Mouse (Mus musculus) lung, embryonic 14.5 days (tissue): Measurements from ENCODE around the gene Naxe. TPM values are rescaled to one million over a fixed set of nuclear protein-coding genes. Genes with fewer than 3 reads are reported as not detected.

ENCODE experiments used
- ATAC-seq: fragments of 200-750 bp; cut with Nextera tagmentation; 2 replicates; pipeline ENCODE4 v1.8.0; 2017; ENCODE audit warnings: mild to moderate bottlenecking, moderate TSS enrichment, moderate library complexity; ENCODE audit not compliant: insufficient read depth
- DNase-seq: peaks from one replicate; pipeline ENCODE4 v3.0.0-alpha.2; 2015
- H3K27ac ChIP-seq: fragments of 300-500 bp; sonication (generic); 2 replicates; pipeline ENCODE4 v1.5.1; 2014; ENCODE audit warnings: low read depth, mild to moderate bottlenecking, moderate library complexity
- H3K27me3 ChIP-seq: fragments of 300-500 bp; sonication (generic); 2 replicates; pipeline ENCODE4 v1.6.1; 2014; ENCODE audit warnings: low read length, control low read depth; ENCODE audit not compliant: insufficient read depth
- H3K36me3 ChIP-seq: fragments of 300-500 bp; sonication (generic); 2 replicates; pipeline ENCODE4 v1.6.1; 2014; ENCODE audit warnings: control low read depth; ENCODE audit not compliant: insufficient read depth
- H3K4me1 ChIP-seq: fragments of 300-500 bp; sonication (generic); 2 replicates; pipeline ENCODE4 v1.6.1; 2014; ENCODE audit warnings: antibody characterized with exemption, control low read depth; ENCODE audit not compliant: insufficient read depth
- H3K4me2 ChIP-seq: fragments of 300-500 bp; sonication (generic); 2 replicates; pipeline ENCODE4 v1.6.1; 2014; ENCODE audit warnings: mild to moderate bottlenecking
- H3K4me3 ChIP-seq: fragments of 300-500 bp; sonication (generic); 2 replicates; pipeline ENCODE4 v1.5.1; 2014; ENCODE audit warnings: low read depth, low read length
- H3K9ac ChIP-seq: fragments of 300-500 bp; sonication (generic); 2 replicates; pipeline ENCODE4 v1.6.1; 2014
- H3K9me3 ChIP-seq: fragments of 300-500 bp; sonication (generic); 2 replicates; pipeline ENCODE4 v1.6.1; 2016; ENCODE audit warnings: low read depth, low read length, control low read depth
- CTCF ChIP-seq: IDR thresholded peaks from 2 replicates; pipeline ENCODE4 v1.5.1; 2016; ENCODE audit warnings: antibody characterized with exemption, low read depth
- WGBS: fragments of 180-500 bp; shearing (Covaris S2); extraction: QIAGEN DNeasy Blood & Tissue Kit; methylation state at CpG from one replicate; pipeline ENCODE4 v1.1.7; 2014; 5-methylcytosine and 5-hydroxymethylcytosine counted together
- polyA plus RNA-seq: library from polyadenylated mRNA; unstranded; fragments of >200 nt; fragmentation: Nextera tagmentation; extraction: Ambion mirVana; gene quantifications from 2 replicates; pipeline ENCODE4 v1.2.1, GENCODE M21; 2014

Gene Naxe
- polyA plus RNA-seq, 1 experiment from 2014 or later: 192 TPM

DNA sequence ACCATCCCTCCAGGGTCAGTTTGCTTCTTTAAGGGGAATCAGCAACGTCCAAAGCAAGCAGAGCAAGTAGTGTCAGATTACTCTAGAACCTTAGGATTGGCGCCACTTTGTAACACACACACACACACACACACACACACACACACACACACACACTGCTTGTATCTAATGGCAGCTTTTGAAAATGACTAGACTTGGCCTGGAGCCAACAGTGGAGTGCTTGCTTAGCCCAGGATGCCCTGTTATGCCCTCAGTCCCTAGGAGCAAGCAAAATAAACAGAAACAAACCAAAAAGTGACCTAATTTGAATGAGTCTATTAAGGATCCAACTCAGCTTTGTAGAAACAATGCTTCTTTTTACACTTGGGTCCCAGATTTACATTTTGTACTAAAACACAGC, 10.1 kb upstream of the Naxe start:
- Histone ChIP-seq H3K27ac (no peak overlapping the region), H3K9ac (no peak overlapping the region), H3K4me3 (no peak overlapping the region), H3K27me3 (no peaks in the 10 kb centered on the region), H3K4me2 (no peak overlapping the region), H3K36me3 (no peaks in the 10 kb centered on the region), H3K4me1 (no peaks in the 10 kb centered on the region), H3K9me3 (no peaks in the 10 kb centered on the region)
- ATAC-seq (peak; percentile 52; the same call in 1 of the 2 replicates), DNase-seq (peak; percentile 71)
- no peak for TF ChIP-seq CTCF
- 9% methylated on average over 2 of the region's 2 CpGs for WGBS

DNA sequence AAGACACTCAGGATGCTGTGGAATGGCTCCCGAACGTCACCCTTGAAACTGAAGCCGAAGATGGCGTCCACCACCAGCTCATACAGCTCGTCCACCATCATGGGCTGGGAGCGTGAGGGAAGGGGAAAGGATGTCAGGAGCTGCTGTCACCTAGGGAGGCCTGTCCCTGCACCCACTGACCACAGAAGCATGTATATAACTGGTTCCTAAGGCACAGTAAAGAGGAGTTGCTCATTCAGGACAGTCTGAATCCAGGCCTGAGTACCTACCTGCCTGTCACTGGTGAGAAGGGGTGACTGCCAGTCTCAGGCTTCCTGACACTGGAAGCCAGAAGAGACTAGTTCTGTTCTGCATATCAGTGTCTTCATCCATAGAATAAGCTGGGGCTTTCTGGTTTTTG, 1.3 kb downstream of the Naxe start:
- 75% methylated on average over 6 of the region's 6 CpGs for WGBS
- no peaks in the 10 kb centered on the region for H3K4me1 ChIP-seq
- peak overlapping the region; percentile 87; the same call in 1 of the 2 replicates for H3K4me3 ChIP-seq
- H3K27me3 ChIP-seq: no peaks in the 10 kb centered on the region
- H3K36me3 ChIP-seq: peaks cover 34% of the 10 kb centered on the region
- DNase-seq: no peak
- peak overlapping the region; percentile 89 for H3K4me2 ChIP-seq
- no peak for ATAC-seq
- H3K9ac ChIP-seq: peak overlapping the region; percentile 88
- no peaks in the 10 kb centered on the region for H3K9me3 ChIP-seq
- no peak overlapping the region for H3K27ac ChIP-seq
- no peak for TF ChIP-seq CTCF

DNA sequence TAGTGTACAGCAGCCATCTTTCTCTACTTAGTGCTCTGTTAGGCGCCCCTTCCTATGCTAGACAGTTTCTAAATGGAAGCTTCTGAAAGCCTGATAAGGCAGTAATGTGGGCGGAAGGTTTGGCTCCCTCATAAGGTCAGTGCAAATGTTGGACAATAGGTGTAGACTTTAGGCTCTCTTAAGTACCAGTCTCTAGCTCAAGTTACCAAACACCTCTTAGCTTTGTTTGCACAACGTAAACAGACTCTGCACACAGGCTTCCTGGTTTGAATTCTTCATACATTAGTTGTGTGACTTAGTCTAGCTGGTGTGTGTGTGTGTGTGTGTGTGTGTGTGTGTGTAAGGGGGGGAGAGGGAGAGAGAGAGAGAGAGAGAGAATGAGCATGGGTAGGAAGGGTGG, 8.8 kb downstream of the Naxe start:
- H3K27me3 ChIP-seq: no peaks in the 10 kb centered on the region
- 26% methylated on average over 3 of the region's 3 CpGs for WGBS
- peaks cover 26% of the 10 kb centered on the region for H3K36me3 ChIP-seq
- H3K4me1 ChIP-seq: no peaks in the 10 kb centered on the region
- no peak overlapping the region for H3K4me3 ChIP-seq
- TF ChIP-seq CTCF: no peak
- no peaks in the 10 kb centered on the region for H3K9me3 ChIP-seq
- ATAC-seq: peak; percentile 78; the same call in 1 of the 2 replicates
- no peak overlapping the region for H3K27ac ChIP-seq
- no peak overlapping the region for H3K4me2 ChIP-seq
- H3K9ac ChIP-seq: no peak overlapping the region
- DNase-seq: peak; percentile 38

GRCm38 (mm10) chr3:88042661-88043421, 15.5 kb downstream of the Naxe start, which contains the start of gene Gpatch4:
Gene Gpatch4 (plus strand): TSS chr3:88043108.
- peak; percentile 100 for DNase-seq
- peak within 1 kb of the TSS; percentile 80 for H3K4me2 ChIP-seq
- H3K4me3 ChIP-seq: peak within 1 kb of the TSS; percentile 82
- whole genome bisulfite sequencing: 7% methylated on average over 36 of the region's 36 CpGs
- no peaks in the 10 kb centered on the region for H3K4me1 ChIP-seq
- H3K27me3 ChIP-seq: peaks cover 2% of the 10 kb centered on the region; the same call in 1 of the 2 replicates
- H3K9me3 ChIP-seq: no peaks in the 10 kb centered on the region
- H3K36me3 ChIP-seq: 0 out of 2 replicates have a peak, but pooled peaks cover 2% of the 10 kb centered on the region
- TF ChIP-seq CTCF: no peak
- peak within 1 kb of the TSS; percentile 59 for H3K9ac ChIP-seq
- no peak within 1 kb of the TSS; the same call in 1 of the 2 replicates for H3K27ac ChIP-seq
- ATAC-seq: peak; percentile 97

- H3K4me3 ChIP-seq: no peak overlapping the region
- 48% methylated on average over 1 of the region's 1 CpGs for WGBS
- peaks cover 11% of the 10 kb centered on the region for H3K27me3 ChIP-seq
- ATAC-seq (no peak), DNase-seq (no peak)
- TF ChIP-seq CTCF: no peak
- 0 out of 2 replicates have a peak, but pooled peaks cover 3% of the 10 kb centered on the region for H3K4me1 ChIP-seq
- H3K9ac ChIP-seq: no peak overlapping the region
- no peaks in the 10 kb centered on the region for H3K9me3 ChIP-seq
- no peak overlapping the region for H3K4me2 ChIP-seq
- no peak overlapping the region for H3K27ac ChIP-seq
- H3K36me3 ChIP-seq: no peaks in the 10 kb centered on the region
These were observed 22.6 kb downstream of the Naxe start for GRCm38 (mm10) chr3:88035561-88036293.

GRCm38 (mm10) chr3:88033506-88033905, 24.8 kb downstream of the Naxe start:
- peaks cover 12% of the 10 kb centered on the region for H3K27me3 ChIP-seq
- H3K27ac ChIP-seq: no peak overlapping the region
- DNase-seq (no peak), ATAC-seq (no peak)
- TF ChIP-seq CTCF: no peak
- 0 out of 2 replicates have a peak, but pooled peaks cover 3% of the 10 kb centered on the region for H3K4me1 ChIP-seq
- no peak overlapping the region for H3K4me2 ChIP-seq
- no peak overlapping the region for H3K9ac ChIP-seq
- 33% methylated on average over 5 of the region's 5 CpGs for WGBS
- no peaks in the 10 kb centered on the region for H3K36me3 ChIP-seq
- peaks cover under 1% of the 10 kb centered on the region; the same call in 1 of the 2 replicates for H3K9me3 ChIP-seq
- no peak overlapping the region for H3K4me3 ChIP-seq
